Mouse (Mus musculus) layer of hippocampus, adult 8-10 months (tissue): Measurements from ENCODE around the gene Mak. TPM values are rescaled to one million over a fixed set of nuclear protein-coding genes. Genes with fewer than 3 reads are reported as not detected.
"Not testable (repeated sequence)": the region's sequence is repeated elsewhere in the genome, so short reads cannot be mapped to it uniquely, and the experiment has no call there.

ENCODE experiments used
- DNase-seq, 2 experiments: peaks; one replicate each; pipeline ENCODE4 v3.0.0; 2022; ENCODE audit warnings: low spot score in 2 of 2
- total RNA-seq, 4 experiments: library from RNA; stranded (reverse); gene quantifications; 2 replicates each; pipeline ENCODE4 v1.2.4; 2022

Mak gene
- total RNA-seq, 4 experiments from 2014 or later, result 1.6 to 2.9 (median 2.0) TPM

- peak in 1 of 2 experiments; percentile 41 for DNase-seq
Observed at GRCm38 (mm10) chr13:41000140-41000925, 79.2 kb downstream of the Mak start.

- not testable (repeated sequence) for DNase-seq
Observed at GRCm38 (mm10) chr13:40998537-40998936, 81.0 kb downstream of the Mak start.

DNA sequence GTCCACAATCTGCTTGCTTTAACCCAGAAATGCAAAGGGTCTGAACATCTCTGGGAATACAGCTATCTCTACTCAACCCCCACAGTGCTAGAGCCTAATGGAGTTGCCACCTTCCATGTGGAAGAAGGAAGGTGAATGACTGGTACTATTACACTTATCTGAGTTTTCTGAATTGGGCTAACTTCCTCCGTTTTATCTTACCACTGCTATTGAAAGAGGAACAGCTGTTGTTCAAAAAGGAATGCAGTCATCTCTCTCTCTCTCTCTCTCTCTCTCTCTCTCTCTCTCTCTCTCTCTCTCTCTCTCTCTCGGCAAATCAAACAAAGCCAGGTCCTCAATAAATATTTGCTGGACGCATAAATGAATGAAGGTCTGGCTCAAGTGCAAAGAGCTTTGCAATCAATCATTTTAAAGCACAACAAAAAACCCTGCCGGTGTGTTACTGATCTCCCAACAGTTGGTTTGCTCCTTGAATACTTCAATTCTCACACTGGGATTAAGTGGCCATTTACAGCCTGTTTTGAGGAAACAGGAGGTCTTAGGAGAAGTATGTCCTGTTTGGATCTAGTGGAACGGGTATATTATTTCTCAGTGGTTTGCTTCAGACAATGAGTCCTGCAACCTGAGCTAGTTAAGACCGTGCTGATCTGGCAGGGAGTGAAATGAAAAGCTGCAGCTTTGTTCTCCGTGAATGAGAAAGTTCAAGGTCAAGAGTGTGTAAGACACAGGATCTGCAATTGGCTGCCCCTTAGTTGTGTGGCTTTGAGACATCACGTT, 84.8 kb downstream of the Mak start:
- DNase-seq, result no peak

DNA sequence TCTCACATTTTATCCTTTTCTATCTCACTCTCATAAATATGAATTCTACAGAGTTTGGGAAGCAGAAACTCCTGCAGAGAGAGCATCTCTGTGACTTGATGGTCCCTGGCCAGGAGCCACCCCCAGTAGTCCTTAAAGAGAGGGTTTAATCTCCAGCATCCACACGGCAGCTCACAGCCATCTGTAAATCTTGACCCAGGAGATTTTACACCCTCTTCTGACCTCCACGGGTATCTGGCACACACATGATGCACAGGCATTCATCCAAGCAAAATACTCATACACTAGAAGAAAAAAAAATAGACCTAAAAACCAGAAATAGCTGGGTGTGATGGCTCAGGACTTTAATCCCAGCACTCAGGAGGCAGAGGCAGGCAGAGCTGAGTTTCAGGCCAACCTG, 91.1 kb downstream of the Mak start:
- DNase-seq, result no peak

GRCm38 (mm10) chr13:40987608-40988303, 91.8 kb downstream of the Mak start:
- not testable (repeated sequence) for DNase-seq

GRCm38 (mm10) chr13:40986081-40986480, 93.4 kb downstream of the Mak start:
- DNase-seq, result no peak

DNA sequence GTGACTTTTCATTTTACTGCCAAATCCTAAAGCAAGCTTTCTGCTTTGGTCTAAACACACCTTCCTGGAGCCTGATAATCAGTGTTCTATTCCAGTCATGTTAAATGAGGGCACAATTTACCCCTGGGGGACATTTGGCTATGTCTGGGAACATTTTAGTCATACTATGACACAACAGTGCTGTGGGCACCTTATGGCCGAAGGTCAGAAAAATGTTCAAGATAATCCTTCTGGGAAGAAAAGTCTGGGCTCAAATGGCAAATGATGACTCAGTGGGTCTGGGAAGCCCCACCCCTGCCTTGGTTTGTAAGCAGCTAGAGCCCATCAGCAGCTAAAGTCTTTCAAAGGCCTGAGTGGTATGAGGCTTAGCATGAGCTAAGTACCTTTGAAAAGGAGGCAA, 96.7 kb downstream of the Mak start:
- DNase-seq, result no peak

DNA sequence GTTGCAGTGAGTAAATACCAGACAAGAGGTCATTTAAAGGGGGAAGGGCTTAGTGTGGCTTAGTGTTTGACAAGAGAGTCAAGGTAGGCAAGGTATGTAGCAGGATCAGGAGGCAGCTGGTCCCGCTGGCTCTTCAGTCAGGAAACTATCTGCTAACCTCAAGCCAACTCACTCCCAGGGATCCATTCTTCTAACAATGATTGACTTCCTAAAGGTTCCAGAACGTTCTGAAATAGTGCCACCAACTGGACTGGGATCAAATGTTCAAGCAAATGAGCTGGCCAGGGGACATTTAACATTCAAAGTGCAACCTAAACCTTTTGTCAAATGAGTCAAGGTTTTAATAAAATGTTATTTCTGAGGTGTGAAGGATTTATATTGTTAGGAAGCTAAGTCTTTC, 100.2 kb downstream of the Mak start:
- DNase-seq, result no peak

GRCm38 (mm10) chr13:40978652-40979051, 100.9 kb downstream of the Mak start:
- DNase-seq, result no peak

DNA sequence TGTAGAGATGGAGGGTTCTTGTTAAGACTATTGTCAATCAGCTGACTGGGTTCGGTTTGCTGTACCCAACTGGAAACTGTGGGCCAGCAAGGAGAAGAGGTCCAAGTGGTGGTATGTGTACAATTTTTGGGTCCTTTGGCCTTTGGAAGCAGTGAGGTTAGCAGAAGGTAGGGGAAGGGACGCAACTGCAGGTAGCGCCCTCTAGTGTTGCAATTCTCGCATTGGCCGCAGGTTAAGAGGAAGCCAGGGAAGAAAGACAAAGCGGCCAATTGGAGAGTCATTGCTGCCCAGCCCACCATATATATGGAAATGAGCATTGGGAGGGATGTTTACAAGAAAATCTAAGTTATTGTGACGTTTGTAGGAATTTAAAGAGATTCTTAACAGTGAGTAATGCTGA, 101.9 kb downstream of the Mak start:
- peak in 1 of 2 experiments; percentile 42 for DNase-seq

Other genes starting within 250 kb of the Mak start
- gene Gcnt2, start 220.0 kb downstream of the Mak start, total RNA-seq, result 10 to 100 TPM; 14.9 to 21.2 (median 18.1) TPM
- 10 to 100 TPM; 37.6 to 41.3 (median 38.9) TPM for gene Pak1ip1, start 78.7 kb downstream of the Mak start, total RNA-seq
- gene Tmem14c, start 63.4 kb downstream of the Mak start, total RNA-seq, result 10 to 100 TPM; 54.6 to 60.5 (median 56.5) TPM
- not detected for gene Gcm2, start 31.3 kb upstream of the Mak start, total RNA-seq
- gene Sycp2l, start 34.6 kb upstream of the Mak start, total RNA-seq, result under 1 TPM in 1 of 4 experiments, not detected in 3; 0.30 TPM
- 10 to 100 TPM; 12.1 to 14.5 (median 13.8) TPM for gene Elovl2, start 140.7 kb upstream of the Mak start, total RNA-seq
- gene Smim13, start 170.1 kb upstream of the Mak start, total RNA-seq, result 100 to 1,000 TPM; 120 to 157 (median 137) TPM
- not detected for gene Gm17364, start 194.3 kb upstream of the Mak start, total RNA-seq